Mouse (Mus musculus): ENCODE measurements around the gene Tmem240.
"Not testable (repeated sequence)": the region's sequence is repeated elsewhere in the genome, so short reads cannot be mapped to it uniquely, and the experiment has no call there.

Gene Tmem240

DNA sequence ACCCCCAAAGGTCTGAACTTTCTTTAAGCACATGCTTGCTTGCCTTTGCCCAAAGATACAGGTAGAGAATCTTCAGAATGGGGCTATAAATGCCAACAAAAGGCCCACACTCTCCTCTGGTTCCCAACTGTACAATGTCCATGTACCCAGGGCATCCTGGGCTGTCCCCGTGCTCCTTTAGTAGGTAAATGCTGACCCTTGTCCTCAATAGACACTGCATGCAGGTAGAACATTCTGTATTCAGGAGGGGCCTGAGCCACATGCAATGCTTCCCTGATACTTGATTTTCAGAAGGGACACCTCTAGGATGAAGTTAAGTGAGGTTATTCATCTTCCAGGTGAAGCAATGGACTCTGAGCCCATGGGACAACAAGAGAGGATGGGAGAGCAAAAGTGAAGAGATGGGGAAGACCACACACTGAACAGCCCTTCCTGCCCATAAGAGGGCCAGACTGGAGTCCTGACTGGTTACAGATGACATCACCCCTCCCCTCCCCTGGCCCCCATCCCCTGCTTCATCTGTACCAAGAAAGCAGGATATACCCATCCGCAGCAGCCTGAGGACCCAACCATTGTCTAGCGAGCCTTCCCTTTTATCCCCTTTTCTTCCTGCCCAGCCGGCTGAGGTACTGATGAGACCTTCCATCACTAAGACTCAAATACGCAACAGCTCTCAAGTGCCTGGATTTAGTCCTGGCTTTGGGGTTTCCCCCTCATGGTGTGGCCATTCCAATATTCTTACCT is 38.9 kb downstream of the Tmem240 start:
- no peak for DNase-seq

DNA sequence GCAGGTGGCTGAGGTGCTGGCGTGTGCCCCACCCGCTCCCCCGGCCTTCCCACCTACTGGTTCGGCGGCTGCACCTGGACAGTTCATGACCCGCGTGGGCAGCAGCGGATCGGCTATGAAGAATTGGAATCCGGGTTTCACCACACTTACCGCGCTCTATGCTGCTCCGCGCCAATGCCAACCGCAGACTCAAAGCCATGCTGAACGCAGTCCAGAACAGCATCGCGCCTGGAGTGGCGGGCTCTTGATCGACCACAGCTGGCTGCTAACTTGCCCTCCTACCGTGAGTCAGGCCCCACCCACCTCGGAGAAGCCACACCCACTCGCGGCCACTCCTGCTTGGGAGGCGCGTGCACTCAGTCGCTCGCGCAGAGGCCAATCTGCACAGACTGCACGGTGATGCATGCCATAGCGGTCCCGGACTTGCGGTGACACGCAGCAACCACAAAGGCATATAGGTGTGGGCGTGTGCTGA is 39.7 kb downstream of the Tmem240 start, which contains the start of gene Vwa1:
TSS of gene Vwa1 (minus strand) at position 419 of the 475 bp plus-strand sequence.
- DNase-seq, result peak; percentile 96

DNA sequence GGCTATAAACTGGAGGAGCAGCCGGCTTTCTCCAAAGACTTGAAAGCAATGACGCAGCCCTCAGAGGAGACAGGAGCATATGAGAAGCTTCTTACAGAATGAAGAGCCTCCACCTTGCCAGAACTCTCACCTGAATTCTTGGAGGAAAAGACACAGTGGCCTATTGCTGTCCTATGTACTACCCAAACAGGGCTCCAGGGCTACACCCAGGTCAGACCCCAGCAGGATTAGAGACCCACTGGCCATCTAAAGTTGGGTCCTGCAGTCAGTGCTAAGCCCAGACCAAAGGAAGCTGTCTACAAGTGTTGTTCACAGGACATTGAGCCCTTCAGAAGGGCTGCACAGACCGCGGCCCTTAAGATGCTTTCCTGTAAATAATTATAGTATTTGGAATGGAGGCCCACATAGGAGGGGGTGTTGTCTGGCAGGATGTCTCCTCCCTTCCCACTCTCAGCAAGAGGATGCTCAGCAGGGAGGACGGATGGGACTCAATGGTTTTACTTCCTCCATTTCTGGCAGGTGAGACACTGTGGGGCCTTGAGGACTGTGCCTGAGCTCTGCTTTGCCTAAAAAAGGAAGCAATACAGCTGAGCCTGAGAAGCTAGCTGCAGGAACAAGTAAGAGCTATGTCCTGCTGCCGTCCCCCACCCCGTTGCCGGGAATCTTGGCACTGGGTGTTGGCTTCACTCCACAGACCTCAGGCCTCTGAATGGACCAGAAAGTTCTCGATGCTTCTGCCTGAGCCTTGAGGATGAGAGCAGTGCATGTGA is 40.6 kb downstream of the Tmem240 start:
- DNase-seq, result peak; percentile 67 to 73

DNA sequence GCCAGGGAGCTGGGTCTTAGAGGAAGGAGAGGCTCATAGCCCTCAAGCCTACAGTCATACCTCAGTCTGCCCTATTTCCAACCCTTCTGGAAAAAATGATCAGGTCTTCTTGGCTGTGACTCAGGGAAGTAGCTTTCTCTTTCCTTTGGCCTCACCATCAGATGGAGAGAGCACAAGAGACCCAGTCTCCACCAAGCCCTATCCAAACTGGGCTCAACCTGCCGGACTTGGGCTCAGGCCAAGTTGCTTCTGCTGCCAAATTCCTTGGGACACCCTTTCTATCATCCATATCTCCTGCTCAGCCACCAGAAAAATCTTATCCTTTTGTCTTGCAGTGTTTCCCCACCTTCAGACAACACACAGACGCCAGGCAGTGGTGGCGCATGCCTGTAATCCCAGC is 41.3 kb downstream of the Tmem240 start:
- peak in 1 of 2 experiments; percentile 48 for DNase-seq

DNA sequence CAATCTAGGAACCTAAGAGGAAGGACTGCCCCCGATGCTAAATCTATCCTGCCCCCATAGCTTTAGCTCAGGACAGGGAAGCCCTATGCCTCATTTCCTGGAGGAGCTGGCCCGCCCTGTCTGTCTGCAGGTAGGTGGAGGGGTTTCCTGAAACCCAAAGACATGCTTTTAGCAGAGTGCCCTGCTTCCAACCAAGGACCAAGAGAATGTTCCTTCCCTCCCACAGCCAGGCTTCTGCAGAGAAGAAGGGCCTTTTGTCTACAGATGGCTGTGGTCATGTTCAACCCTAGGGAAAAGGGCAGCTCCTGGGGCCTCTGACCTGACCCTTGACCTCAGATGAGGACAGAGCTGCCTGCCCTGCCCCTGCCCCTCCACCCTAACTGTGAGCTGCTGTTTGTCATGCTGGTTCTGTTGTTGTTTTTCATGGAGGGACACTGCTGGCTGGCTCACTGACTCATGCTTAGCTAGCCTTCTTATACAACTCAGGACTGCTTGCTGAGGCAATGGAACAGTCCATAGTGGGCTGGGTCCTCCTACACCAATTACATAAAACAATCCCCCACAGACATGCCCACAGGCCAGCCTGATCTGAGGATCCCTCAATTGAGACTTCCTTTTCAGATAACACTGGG is 42.2 kb downstream of the Tmem240 start:
- DNase-seq, result peak in 1 of 2 experiments; percentile 32

DNA sequence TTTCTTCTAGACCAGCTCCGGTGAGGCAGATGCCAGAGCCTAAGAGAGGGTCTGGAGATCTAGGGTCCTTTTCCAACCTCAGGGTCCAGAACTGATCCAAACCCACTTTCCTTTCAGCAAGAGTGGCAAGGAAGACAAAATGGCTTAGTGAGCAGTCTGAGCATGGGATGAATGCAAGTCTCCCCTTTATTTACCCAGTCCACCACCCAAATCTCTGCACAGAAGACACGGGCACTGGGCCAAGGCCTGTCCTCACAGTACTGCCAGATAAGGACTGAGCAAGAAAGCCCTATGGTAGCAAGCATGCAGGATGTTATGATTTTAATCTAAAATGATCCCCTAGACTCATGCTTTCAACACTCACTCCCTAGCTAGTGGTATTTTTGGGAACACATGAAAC is 43.2 kb downstream of the Tmem240 start:
- DNase-seq, result peak in 1 of 2 experiments; percentile 13

DNA sequence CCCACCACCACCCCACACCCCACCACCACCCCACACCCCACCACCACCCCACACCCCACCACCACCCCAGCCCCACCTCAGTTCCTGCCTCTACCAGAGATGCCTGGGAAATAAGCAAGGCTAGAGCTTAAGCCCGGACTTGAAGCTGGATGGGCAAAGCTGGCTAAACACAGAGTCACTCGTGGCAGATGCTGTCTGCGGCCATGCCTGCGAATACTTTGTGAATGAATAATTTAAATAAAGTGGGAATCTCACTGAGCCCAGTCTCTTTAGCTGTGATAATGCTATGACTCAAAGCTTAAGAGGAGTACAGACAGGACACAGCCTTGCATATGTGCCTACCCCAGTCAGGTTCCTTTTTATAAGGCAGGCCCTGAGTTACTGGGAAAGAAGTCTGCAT is 44.9 kb downstream of the Tmem240 start:
- DNase-seq, result no peak

DNA sequence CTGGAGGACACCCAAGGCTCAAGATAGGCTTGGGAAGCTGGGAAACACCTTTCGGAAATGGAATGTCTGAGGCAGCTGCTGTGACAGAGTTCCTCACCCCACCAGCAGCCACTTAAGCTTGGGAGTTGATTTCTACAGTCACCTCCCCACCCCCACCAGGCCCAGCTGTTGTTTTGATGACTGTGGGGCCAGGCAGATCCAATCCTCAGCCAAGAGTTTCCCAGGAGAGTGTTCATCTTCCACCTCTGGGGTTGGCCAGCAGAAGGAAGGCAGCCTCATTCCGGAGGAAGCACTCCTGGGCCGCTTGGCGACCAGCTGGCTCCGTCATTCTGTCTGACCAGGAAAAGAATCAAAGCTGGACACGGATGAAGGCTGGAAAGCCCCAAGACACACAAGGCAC is 46.3 kb downstream of the Tmem240 start:
- DNase-seq, result peak; percentile 76 to 84

DNA sequence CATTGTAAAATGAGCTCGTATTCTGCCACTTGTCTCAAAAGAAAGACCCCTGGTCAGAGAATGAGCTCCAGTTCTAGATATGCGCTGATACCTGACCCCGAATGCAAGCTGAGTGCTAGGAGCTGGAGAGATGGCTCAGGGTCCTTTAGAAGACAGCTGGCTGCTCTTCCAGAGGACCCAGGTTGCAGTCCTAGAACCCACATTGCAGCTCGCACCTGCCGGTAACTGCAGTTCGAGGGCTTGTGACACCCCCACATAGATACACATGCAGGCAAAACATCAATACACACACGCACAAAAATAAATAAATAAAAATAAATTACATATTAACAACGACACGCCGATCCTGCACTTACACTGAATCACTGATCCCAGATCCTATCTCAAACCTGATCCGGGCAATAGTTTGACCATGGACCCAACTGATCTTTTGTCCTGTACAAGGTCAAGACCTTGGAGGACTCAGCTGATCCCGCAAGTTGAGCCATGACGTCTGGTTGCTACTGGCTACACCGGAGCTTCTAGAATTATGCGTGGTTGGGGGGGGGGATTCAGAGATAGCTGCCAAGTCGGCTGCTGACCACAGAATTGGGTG is 49.0 kb downstream of the Tmem240 start:
- no peak for DNase-seq

DNA sequence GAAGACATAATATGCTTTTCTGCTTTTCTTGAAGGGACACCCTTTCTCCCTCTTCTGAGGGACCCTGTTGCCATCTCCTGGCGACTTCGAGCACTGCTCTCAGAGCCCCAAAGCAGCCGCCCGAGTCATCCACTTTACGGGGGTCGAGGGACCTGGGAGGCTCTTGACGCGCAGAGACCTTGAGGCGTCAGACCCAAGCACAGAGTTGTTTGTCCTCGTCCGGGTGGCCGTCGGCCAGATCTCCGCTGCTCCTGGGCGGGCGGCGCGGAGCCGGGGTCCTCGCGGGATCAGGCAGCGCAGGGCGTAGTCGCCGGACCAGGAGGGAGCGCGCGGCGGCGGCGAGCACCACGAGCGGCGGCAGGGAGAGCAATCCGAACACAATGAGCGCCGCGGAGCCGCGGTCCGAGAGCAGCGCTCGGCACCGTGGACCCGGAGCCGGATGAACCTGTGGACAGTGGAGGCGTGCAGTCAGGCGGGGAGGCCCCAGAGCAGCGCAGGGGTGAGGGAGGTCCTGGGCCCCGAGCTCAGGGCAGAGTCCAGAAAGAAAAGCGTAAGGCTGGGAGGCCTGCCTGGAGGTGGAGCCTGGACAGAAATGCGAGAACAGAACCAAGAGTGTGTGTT is 49.6 kb downstream of the Tmem240 start:
- peak; percentile 86 to 91 for DNase-seq

DNA sequence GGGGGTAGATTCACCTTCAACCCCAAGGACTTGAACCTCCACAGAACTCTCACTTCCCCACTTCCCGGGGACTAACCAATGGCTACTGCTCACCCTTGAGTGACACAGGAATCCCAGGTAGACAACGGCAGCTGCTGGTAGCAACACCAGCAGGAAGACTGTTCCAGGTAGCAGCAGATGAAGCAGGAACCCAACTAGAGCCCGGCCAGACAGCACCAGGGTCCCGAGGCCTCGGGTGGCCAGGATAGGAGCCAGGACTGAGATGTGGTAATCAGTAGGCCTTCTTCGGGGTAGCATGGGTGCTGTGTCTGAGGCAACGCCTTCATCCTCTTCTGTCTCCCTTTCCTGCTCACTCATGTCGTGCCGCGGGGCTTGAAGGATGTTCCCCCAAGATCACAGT is 50.6 kb downstream of the Tmem240 start:
- DNase-seq, result no peak

DNA sequence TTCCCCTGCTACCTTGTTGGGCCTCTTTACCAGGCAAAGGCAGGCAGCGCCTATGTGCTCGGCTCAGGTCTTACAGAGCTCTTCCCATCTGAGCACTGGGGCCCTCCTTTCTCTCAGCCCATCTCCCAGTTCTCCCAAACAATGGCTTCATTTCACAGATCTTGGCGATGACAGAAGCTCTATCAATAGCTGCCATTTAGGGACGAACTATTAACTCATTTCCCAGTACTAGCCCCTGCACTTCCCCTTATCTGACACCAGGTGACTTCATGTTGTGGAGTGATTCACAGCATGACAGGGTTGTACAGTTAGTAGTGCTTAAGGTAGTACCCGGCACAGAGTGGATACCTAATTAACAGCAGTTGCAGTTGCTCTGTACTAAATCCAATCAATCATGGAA is 51.2 kb downstream of the Tmem240 start, which contains the start of gene Tmem88b:
TSS of gene Tmem88b (minus strand) at position 56 of the 400 bp plus-strand sequence.
- no peak for DNase-seq

DNA sequence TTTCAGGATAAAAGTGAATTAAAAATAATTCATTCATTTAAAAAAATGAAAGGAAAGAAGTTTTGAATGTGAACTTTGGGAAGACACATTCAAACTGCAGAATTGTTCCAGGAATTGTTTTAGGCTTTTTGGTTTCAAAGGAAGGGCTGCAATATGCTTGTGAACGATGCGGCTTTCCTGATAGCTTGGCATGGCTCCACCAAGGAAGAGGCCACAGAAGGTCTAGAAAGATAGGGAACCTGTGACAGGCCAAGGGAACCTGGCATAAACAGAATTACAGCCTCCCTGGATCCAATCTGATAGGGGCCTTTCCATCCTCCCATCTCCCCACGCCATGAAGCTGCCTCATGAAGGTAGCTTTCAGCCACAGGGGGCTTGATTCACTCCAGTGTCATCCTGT is 53.7 kb downstream of the Tmem240 start:
- DNase-seq, result no peak

DNA sequence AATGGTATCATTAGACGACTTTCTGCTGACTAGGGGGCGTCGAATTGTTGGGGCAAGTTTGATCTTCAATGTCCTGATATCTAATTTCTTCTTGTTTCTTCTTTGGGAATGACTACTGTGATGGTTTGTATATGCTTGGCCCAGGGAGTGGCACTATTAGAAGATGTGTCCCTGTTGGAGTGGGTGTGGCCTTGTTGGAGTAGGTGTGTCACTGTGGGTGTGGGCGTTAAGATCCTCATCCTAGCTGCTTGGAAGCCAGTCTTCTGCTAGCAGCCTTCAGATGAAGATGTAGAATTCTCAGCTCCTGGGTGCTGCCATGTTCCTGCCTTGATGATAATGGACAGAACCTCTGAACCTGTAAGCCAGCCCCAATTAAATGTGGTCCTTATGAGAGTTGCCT is 54.2 kb downstream of the Tmem240 start:
- DNase-seq, result not testable (repeated sequence)

DNA sequence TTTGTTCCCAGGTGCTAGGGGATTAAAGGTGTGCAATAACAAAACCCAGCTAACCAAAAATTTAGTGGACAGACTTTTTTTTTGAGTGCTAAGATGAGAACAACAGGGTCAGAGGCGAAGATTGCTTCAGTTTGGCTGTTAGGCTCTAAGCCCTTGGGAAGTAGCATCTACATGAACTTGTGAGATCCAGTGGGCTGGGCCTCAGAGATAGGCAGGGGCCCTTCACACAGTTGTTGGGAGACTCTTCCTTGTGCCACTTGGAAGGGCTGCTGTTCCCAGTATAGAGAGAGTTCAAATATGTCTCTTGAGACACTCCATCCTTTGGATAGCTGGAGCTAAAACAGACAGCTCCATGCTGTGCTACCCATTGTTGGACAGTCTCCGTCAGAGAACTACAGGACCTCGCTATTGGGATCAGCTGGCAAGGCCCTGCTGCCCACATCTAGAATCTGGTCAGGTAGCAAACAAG is 55.5 kb downstream of the Tmem240 start, which contains the start of gene Ankrd65:
TSS of gene Ankrd65 (plus strand) at position 419 of the 469 bp plus-strand sequence.
- DNase-seq, result no peak

Measured in kidney, postnatal 4 days (tissue).